Mouse (Mus musculus): ENCODE results near the gene Aox4. TPM values are rescaled to one million over a fixed set of nuclear protein-coding genes. Genes with fewer than 3 reads are reported as not detected.

Gene Aox4
- total RNA-seq, 4 experiments from 2014 or later = 1.8 to 2.8 (median 2.4) TPM

- no peak for DNase-seq (ENCODE audit: low spot score in 2 of 2)
Observed at GRCm38 (mm10) chr1:58244487-58244886, 34.3 kb downstream of the Aox4 start.

- DNase-seq (ENCODE audit: low spot score in 2 of 2) = no peak
Observed at GRCm38 (mm10) chr1:58248518-58248917, 38.3 kb downstream of the Aox4 start.

- DNase-seq (ENCODE audit: low spot score in 2 of 2) = no peak
Observed at GRCm38 (mm10) chr1:58253466-58253865, 43.3 kb downstream of the Aox4 start.

- DNase-seq (ENCODE audit: low spot score in 2 of 2) = no peak
Observed at GRCm38 (mm10) chr1:58257195-58257991, 47.2 kb downstream of the Aox4 start.

GRCm38 (mm10) chr1:58260311-58260710, 50.1 kb downstream of the Aox4 start:
- DNase-seq (ENCODE audit: low spot score in 2 of 2) = no peak

GRCm38 (mm10) chr1:58268231-58268630, 58.0 kb downstream of the Aox4 start:
- DNase-seq (ENCODE audit: low spot score in 2 of 2) = no peak

- DNase-seq (ENCODE audit: low spot score in 2 of 2) = peak in 1 of 2 experiments; percentile 48
Observed at GRCm38 (mm10) chr1:58270807-58271569, 60.8 kb downstream of the Aox4 start.

GRCm38 (mm10) chr1:58275879-58276278, 65.7 kb downstream of the Aox4 start:
- DNase-seq (ENCODE audit: low spot score in 2 of 2) = no peak

GRCm38 (mm10) chr1:58278026-58278425, 67.8 kb downstream of the Aox4 start, which contains the start of gene Aox2:
Aox2 (plus strand) TSS chr1:58278326.
- DNase-seq (ENCODE audit: low spot score in 2 of 2) = no peak

- DNase-seq (ENCODE audit: low spot score in 2 of 2) = no peak
Observed at GRCm38 (mm10) chr1:58278513-58278912, 68.3 kb downstream of the Aox4 start.

GRCm38 (mm10) chr1:58280381-58280780, 70.2 kb downstream of the Aox4 start:
- DNase-seq (ENCODE audit: low spot score in 2 of 2) = no peak

- no peak for DNase-seq (ENCODE audit: low spot score in 2 of 2)
Observed at GRCm38 (mm10) chr1:58280939-58281624, 70.9 kb downstream of the Aox4 start.

GRCm38 (mm10) chr1:58281625-58281988, 71.4 kb downstream of the Aox4 start:
- peak in 1 of 2 experiments; percentile 18 for DNase-seq (ENCODE audit: low spot score in 2 of 2)

GRCm38 (mm10) chr1:58284505-58284904, 74.3 kb downstream of the Aox4 start:
- no peak for DNase-seq (ENCODE audit: low spot score in 2 of 2)

GRCm38 (mm10) chr1:58288091-58288490, 77.9 kb downstream of the Aox4 start:
- DNase-seq (ENCODE audit: low spot score in 2 of 2) = no peak

GRCm38 (mm10) chr1:58289863-58290469, 79.8 kb downstream of the Aox4 start:
- DNase-seq (ENCODE audit: low spot score in 2 of 2) = peak in 1 of 2 experiments; percentile 26

GRCm38 (mm10) chr1:58291394-58292300, 81.5 kb downstream of the Aox4 start:
- DNase-seq (ENCODE audit: low spot score in 2 of 2) = peak in 1 of 2 experiments; percentile 31

- no peak for DNase-seq (ENCODE audit: low spot score in 2 of 2)
Observed at GRCm38 (mm10) chr1:58294730-58295129, 84.5 kb downstream of the Aox4 start.

GRCm38 (mm10) chr1:58296278-58296677, 86.1 kb downstream of the Aox4 start:
- peak; percentile 23 to 64 for DNase-seq (ENCODE audit: low spot score in 2 of 2)

- no peak for DNase-seq (ENCODE audit: low spot score in 2 of 2)
Observed at GRCm38 (mm10) chr1:58296821-58297220, 86.6 kb downstream of the Aox4 start.

Data from layer of hippocampus, adult 8-10 months (tissue).